Mouse (Mus musculus): ENCODE measurements at regions not wholly inside any gene's neighbourhood (a gene's known extent, or its start where the extent isn't known, plus 50 kb on each side); places are given as distances from the start of the nearest gene placed in this dataset.

DNA sequence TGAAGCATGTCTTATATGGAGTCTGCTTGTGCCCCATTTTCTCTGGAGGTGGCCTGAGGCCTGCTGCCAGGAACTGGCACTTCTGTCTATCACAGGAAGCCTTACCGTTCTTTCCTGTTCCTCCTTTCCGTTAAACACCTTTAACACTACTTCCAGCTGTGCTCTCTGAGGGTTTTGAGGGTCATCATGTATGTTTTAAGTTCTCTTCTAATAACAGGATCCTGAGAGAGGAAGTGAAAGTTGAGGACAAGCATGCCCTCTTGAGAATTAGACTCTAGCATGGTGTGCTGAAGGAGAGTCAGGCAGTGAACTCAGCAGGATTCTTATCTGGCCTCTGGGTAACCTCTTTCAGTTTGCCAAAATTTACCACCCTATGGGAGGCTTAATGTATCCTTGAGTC is 418.0 kb upstream of the 9430069I07Rik start:
- no peak for DNase-seq (ENCODE audit: low read depth in 2 of 2, low spot score in 2 of 2)

DNA sequence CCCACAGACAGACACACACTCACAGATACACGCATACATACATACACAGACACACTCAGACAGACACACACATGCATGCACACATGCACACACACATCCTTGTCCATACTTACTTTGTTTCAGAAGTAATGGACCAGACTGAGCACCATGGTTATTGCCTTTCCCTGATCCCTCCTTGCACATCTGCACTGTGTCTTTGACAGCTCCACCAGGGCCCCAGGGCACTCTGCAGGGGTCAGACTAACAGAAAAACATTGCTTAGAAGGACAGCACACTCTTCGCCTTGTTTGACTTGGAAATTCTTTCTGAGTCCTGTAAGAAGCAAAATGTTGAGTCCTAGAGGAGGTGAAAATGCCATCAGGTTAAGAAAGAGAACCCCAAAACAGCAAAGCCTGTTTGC is 394.1 kb upstream of the 9430069I07Rik start:
- DNase-seq (ENCODE audit: low read depth in 2 of 2, low spot score in 2 of 2) = no peak

DNA sequence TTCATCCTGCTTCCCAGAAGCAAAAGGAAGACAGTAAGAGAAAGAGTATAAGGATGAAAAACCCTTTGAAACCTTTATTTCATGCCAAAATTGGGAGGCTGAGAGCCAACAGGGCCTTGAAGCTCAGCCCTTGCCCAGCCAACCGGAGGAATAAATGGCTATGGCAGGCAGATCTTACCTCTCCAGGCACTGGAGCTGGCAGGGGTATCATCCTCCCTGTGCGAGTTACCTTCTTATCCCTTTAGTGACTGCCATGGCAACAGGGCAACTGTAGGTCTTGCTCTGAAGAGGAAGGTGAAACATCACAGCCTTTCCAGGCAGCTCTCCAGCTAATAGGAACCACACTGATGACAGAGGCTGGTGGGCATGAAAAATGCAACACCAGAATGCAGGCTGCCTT is 393.3 kb upstream of the 9430069I07Rik start:
- no peak for DNase-seq (ENCODE audit: low read depth in 2 of 2, low spot score in 2 of 2)

DNA sequence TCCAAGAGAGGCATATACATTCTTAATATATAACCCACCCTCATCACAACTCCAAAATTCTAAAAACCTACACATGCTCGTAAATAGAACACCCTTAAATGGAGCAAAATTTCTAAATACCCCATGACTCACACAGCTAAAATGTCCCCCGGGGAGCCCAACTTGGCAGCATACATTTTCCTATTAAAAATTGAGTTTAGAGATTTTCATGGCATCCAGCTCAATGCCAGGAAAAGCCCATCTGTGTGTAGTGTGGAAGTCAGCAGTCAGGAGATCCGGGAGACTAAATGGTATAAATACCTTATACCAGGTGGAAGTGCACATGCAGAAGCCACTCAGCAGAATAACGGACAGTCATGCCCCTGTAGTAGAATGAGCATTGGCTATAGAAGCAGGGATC is 389.4 kb upstream of the 9430069I07Rik start:
- no peak for DNase-seq (ENCODE audit: low read depth in 2 of 2, low spot score in 2 of 2)

DNA sequence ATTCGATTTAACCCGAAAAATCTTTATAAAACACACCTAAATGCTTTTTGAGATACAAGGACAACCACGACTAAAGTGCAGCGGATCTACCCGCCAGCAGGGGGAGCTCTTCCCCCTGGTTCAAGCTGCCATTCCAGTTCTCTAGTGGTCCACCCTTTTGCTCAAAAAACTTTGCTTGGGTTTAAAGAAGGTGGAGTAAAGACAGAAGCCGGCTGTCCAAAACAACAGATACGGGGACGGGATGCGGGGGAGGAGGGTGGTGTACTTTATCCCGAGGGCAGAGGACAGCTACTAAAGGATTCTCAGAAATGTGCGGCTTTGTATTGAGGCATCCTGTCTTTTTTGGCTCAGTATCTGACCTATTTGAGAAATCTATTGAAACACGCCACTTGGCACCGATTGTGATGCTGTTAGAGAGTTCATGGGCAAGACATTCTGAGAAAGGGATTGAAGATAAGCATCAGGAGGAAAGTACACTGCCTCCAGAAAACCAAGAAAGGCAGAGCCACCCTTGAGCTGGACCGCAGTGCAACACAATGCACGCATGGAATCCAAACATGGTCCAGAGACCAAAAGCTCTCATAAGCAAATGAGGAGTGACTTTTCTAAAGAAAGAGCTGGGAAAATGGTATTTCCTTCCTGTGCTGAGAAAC is 385.6 kb upstream of the 9430069I07Rik start:
- DNase-seq (ENCODE audit: low read depth in 2 of 2, low spot score in 2 of 2) = peak in 1 of 2 experiments; percentile 5

DNA sequence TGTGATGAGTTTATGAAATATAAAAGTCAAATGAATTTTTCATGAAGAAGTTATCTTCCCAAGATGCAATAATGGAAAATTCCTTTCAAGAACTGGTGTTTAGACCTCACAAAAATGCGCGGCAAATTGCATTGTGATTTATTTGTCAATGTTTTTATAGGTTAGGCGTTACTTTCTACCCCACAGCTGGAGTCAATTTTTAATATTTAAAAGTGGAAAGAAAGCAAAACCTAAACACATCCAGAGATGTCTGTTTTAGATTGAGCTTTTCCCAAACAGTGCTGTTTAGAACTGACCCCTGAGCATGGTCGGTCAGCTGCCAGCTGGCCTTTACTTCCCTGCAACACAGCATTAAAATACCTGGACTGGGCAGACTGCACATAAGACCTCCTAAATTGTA is 383.8 kb upstream of the 9430069I07Rik start:
- no peak for DNase-seq (ENCODE audit: low read depth in 2 of 2, low spot score in 2 of 2)

Measured in CD8-positive naive resting alpha-beta T cell, adult 2 months (primary cell).